Comparison of ENCODE assay signal across 11 mouse cellular contexts in the genomic region with DNA sequence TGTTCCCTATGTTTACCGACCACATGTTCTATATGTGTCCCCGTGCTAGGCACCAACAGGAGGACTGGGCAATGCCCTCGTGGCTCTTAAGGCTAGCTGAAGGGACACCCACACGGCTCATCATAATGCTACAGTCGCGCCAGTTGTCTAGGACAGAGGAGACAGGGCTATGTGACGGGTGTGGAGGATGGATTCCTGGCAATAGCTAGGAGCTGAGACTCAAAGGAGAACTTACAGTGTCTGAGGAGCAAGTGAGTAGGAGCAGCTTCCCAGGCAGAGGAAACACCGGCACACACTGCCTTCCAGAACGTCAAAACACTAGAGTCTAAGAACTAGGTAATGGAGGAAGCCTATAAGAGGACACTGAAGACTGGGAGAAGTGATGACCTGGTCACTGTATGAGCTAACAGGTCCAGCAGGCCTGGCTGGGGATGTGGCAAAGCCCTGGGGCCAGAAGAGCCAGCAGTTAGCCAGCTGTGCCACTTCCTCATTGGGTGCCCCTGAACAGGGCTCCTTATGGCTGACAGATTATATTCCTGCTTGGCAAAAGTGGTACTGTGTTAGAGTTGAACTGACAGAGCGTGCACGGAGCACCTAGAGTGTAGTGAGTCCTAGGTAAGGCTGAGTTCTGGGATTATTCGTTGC. TPM values are rescaled to one million over a fixed set of nuclear protein-coding genes. Genes with fewer than 3 reads are reported as not detected.
A peak's percentile ranks its signal among the peaks of the same experiment; 100 is the strongest.
DNase-seq lines count a peak whose midpoint lies in the region; ATAC-seq and TF ChIP-seq lines count a peak whose summit lies in the region.
"Had no signal": no experiment of that assay in that cellular context is flagged by ENCODE, and none has a peak within 500 bp of the region (broad histone marks: within the 10 kb centered on the region; RNA-seq: fewer than 3 reads in every experiment).

No protein-coding gene starts in this region.

- TF ChIP-seq POLR2A in spleen, adult 2 months (IDR thresholded peaks at IDR 0.05; ENCODE audit: low read depth, low read length) = no peak

- H3K9ac ChIP-seq in forebrain, embryonic 13.5 days = 0 out of 2 replicates have a peak overlapping the region, but pooled peaks have one; percentile 21
- H3K9ac ChIP-seq in midbrain, embryonic 13.5 days (replicated peaks) = peak overlapping the region; percentile 94; the same call in 1 of the 2 replicates
- no peak overlapping the region for H3K9ac ChIP-seq in intestine, embryonic 16.5 days (ENCODE audit: low read depth, low read length)
- H3K9ac ChIP-seq: lung, embryonic 15.5 days had no signal

- peak overlapping the region; percentile 90; the same call in 1 of the 2 replicates for H3K4me3 ChIP-seq in forebrain, embryonic 13.5 days
- no peak overlapping the region for H3K4me3 ChIP-seq in forebrain, embryonic 10.5 days
- H3K4me3 ChIP-seq in spleen, adult 2 months (ENCODE audit: extremely low read depth, insufficient read depth, insufficient read length) = no peak overlapping the region
- H3K4me3 ChIP-seq in midbrain, embryonic 13.5 days (replicated peaks) = peak overlapping the region; percentile 81
- H3K4me3 ChIP-seq in intestine, embryonic 16.5 days (ENCODE audit: low read length) = no peak overlapping the region

- no peak overlapping the region for H3K27ac ChIP-seq in forebrain, embryonic 13.5 days
- no peak overlapping the region for H3K27ac ChIP-seq in forebrain, embryonic 10.5 days
- peak overlapping the region; percentile 6 for H3K27ac ChIP-seq in spleen, adult 2 months (ENCODE audit: insufficient read depth, low read length)
- H3K27ac ChIP-seq in midbrain, embryonic 13.5 days = no peak overlapping the region
- H3K27ac ChIP-seq in intestine, embryonic 16.5 days (ENCODE audit: low read length) = no peak overlapping the region
- H3K27ac ChIP-seq: lung, embryonic 15.5 days had no signal

- peaks cover 43% of the 10 kb centered on the region for H3K4me1 ChIP-seq in forebrain, embryonic 13.5 days
- peaks cover 46% of the 10 kb centered on the region for H3K4me1 ChIP-seq in forebrain, embryonic 10.5 days
- H3K4me1 ChIP-seq in spleen, adult 2 months (ENCODE audit: control insufficient read depth, insufficient read depth, insufficient read length) = peaks cover 34% of the 10 kb centered on the region; the same call in 1 of the 2 replicates
- H3K4me1 ChIP-seq in midbrain, embryonic 13.5 days (replicated peaks) = peaks cover 48% of the 10 kb centered on the region
- H3K4me1 ChIP-seq in intestine, embryonic 16.5 days (ENCODE audit: control insufficient read depth, insufficient read depth, low read length) = peaks cover 30% of the 10 kb centered on the region

- no peak for TF ChIP-seq CTCF in spleen, adult 2 months (IDR thresholded peaks at IDR 0.05; ENCODE audit: extremely low read depth, insufficient read depth, insufficient read length, insufficient replicate concordance)

- 85% methylated on average over 12 of the region's 12 CpGs for WGBS in forebrain, embryonic 13.5 days
- 85% methylated on average over 12 of the region's 12 CpGs for WGBS in forebrain, embryonic 10.5 days
- WGBS in spleen, adult 2 months = 85% methylated on average over 12 of the region's 12 CpGs
- 90% methylated on average over 12 of the region's 12 CpGs for WGBS in midbrain, embryonic 13.5 days
- 88% methylated on average over 12 of the region's 12 CpGs for WGBS in intestine, embryonic 16.5 days

- no peak for ATAC-seq in forebrain, embryonic 13.5 days
- ATAC-seq in midbrain, embryonic 13.5 days = no peak
- ATAC-seq in intestine, embryonic 16.5 days = no peak

- H3K4me2 ChIP-seq in forebrain, embryonic 13.5 days = peak overlapping the region; percentile 89
- peak overlapping the region; percentile 84 for H3K4me2 ChIP-seq in midbrain, embryonic 13.5 days (replicated peaks)
- H3K4me2 ChIP-seq in intestine, embryonic 16.5 days (ENCODE audit: low read depth, low read length) = no peak overlapping the region

- H3K36me3 ChIP-seq in forebrain, embryonic 13.5 days (ENCODE audit: poor library complexity, severe bottlenecking) = 0 out of 2 replicates have a peak, but pooled peaks cover 3% of the 10 kb centered on the region
- H3K36me3 ChIP-seq in forebrain, embryonic 10.5 days (replicated peaks) = peaks cover 18% of the 10 kb centered on the region
- H3K36me3 ChIP-seq in spleen, adult 2 months (ENCODE audit: control insufficient read depth, insufficient read depth, low read length) = no peaks in the 10 kb centered on the region
- no peaks in the 10 kb centered on the region for H3K36me3 ChIP-seq in midbrain, embryonic 13.5 days
- no peaks in the 10 kb centered on the region for H3K36me3 ChIP-seq in intestine, embryonic 16.5 days (ENCODE audit: control insufficient read depth, insufficient read depth, low read length)
- H3K36me3 ChIP-seq: lung, embryonic 15.5 days had no signal

- peaks cover 4% of the 10 kb centered on the region for H3K27me3 ChIP-seq in forebrain, embryonic 13.5 days
- H3K27me3 ChIP-seq in forebrain, embryonic 10.5 days (ENCODE audit: poor library complexity, severe bottlenecking) = peaks cover 20% of the 10 kb centered on the region
- no peaks in the 10 kb centered on the region for H3K27me3 ChIP-seq in spleen, adult 2 months (ENCODE audit: control insufficient read depth, insufficient read depth, low read length)
- peaks cover 4% of the 10 kb centered on the region; the same call in 1 of the 2 replicates for H3K27me3 ChIP-seq in midbrain, embryonic 13.5 days
- no peaks in the 10 kb centered on the region for H3K27me3 ChIP-seq in intestine, embryonic 16.5 days (replicated peaks; ENCODE audit: control insufficient read depth, insufficient read depth, low read length)
- H3K27me3 ChIP-seq: lung, embryonic 15.5 days had no signal

- no peak for DNase-seq in forebrain, embryonic 10.5 days (ENCODE audit: extremely low spot score, low spot score)
- DNase-seq in spleen, adult 2 months (ENCODE audit: low read depth in 1 of 2, low spot score in 2 of 2) = no peak
- DNase-seq in spleen, postnatal 36 days (ENCODE audit: low spot score in 2 of 2) = no peak
- DNase-seq in yolk sac, embryonic 10.5 days (ENCODE audit: low spot score) = no peak
- DNase-seq in urinary bladder, postnatal 36 days (ENCODE audit: low spot score in 2 of 2) = no peak
- DNase-seq: kidney, postnatal 10 days; right cerebral cortex, postnatal 14 days had no signal

- H3K9me3 ChIP-seq in forebrain, embryonic 13.5 days (replicated peaks) = no peaks in the 10 kb centered on the region
- no peaks in the 10 kb centered on the region for H3K9me3 ChIP-seq in forebrain, embryonic 10.5 days
- no peaks in the 10 kb centered on the region for H3K9me3 ChIP-seq in midbrain, embryonic 13.5 days
- H3K9me3 ChIP-seq in intestine, embryonic 16.5 days (ENCODE audit: control insufficient read depth, low read length) = no peaks in the 10 kb centered on the region
- H3K9me3 ChIP-seq: lung, embryonic 15.5 days had no signal

RNA-seq across cellular contexts. Expression of a gene that starts 2.7 kb away (rescaled TPM):
- 14.1 and 14.7 TPM in 2 replicates for polyA plus RNA-seq in forebrain, embryonic 13.5 days (2015; fragmentation: Nextera tagmentation; extraction: Ambion mirVana)
- 9.6 and 9.8 TPM in 2 replicates for polyA plus RNA-seq in forebrain, embryonic 10.5 days (2016; fragmentation: Nextera tagmentation; extraction: Ambion mirVana)
- polyA plus RNA-seq in spleen, adult 2 months (2012; rRNA removed) = 27.1 and 32.8 TPM in 2 replicates
- 17.4 and 19.0 TPM in 2 replicates for polyA plus RNA-seq in midbrain, embryonic 13.5 days (2015; fragmentation: Nextera tagmentation; extraction: Ambion mirVana)
- polyA plus RNA-seq in intestine, embryonic 16.5 days (2015; fragmentation: Nextera tagmentation; extraction: Ambion mirVana) = 7.1 and 8.1 TPM in 2 replicates

RNA-seq across cellular contexts. Expression of a gene that starts 31.3 kb away (rescaled TPM):
- 0.15 and 0.59 TPM in 2 replicates for polyA plus RNA-seq in forebrain, embryonic 13.5 days (2015; fragmentation: Nextera tagmentation; extraction: Ambion mirVana)
- not detected in 2 replicates for polyA plus RNA-seq in forebrain, embryonic 10.5 days (2016; fragmentation: Nextera tagmentation; extraction: Ambion mirVana)
- not detected in 2 replicates for polyA plus RNA-seq in spleen, adult 2 months (2012; rRNA removed)
- 0.39 and 0.43 TPM in 2 replicates for polyA plus RNA-seq in midbrain, embryonic 13.5 days (2015; fragmentation: Nextera tagmentation; extraction: Ambion mirVana)
- polyA plus RNA-seq in intestine, embryonic 16.5 days (2015; fragmentation: Nextera tagmentation; extraction: Ambion mirVana) = 1.6 and 2.1 TPM in 2 replicates

RNA-seq across cellular contexts. Expression of a gene that starts 43.1 kb away (rescaled TPM):
- polyA plus RNA-seq in forebrain, embryonic 13.5 days (2015; fragmentation: Nextera tagmentation; extraction: Ambion mirVana) = 20.8 and 24.1 TPM in 2 replicates
- 31.0 and 31.1 TPM in 2 replicates for polyA plus RNA-seq in forebrain, embryonic 10.5 days (2016; fragmentation: Nextera tagmentation; extraction: Ambion mirVana)
- 3.9 and 4.0 TPM in 2 replicates for polyA plus RNA-seq in spleen, adult 2 months (2012; rRNA removed)
- 24.4 and 26.0 TPM in 2 replicates for polyA plus RNA-seq in midbrain, embryonic 13.5 days (2015; fragmentation: Nextera tagmentation; extraction: Ambion mirVana)
- polyA plus RNA-seq in intestine, embryonic 16.5 days (2015; fragmentation: Nextera tagmentation; extraction: Ambion mirVana) = 27.8 and 28.8 TPM in 2 replicates

Comparison
In these comparisons a context has a peak if more than half of its experiments do, and no peak if none do; other contexts are left out.
1. H3K4me3 ChIP-seq: peak in forebrain, embryonic 13.5 days (single experiment) and midbrain, embryonic 13.5 days (single experiment); none in forebrain, embryonic 10.5 days (single experiment), spleen, adult 2 months (single experiment) and intestine, embryonic 16.5 days (single experiment).